Mouse (Mus musculus): ENCODE results near the gene Olfr1176. TPM values are rescaled to one million over a fixed set of nuclear protein-coding genes. Genes with fewer than 3 reads are reported as not detected.

Olfr1176 gene
- polyA plus RNA-seq (2014; fragmentation: Illumina TruSeq; extraction: RNeasy Lipid Tissue Mini Kit (QIAGEN cat#74804); ENCODE audit: low read depth, low replicate concordance), result not detected

DNA sequence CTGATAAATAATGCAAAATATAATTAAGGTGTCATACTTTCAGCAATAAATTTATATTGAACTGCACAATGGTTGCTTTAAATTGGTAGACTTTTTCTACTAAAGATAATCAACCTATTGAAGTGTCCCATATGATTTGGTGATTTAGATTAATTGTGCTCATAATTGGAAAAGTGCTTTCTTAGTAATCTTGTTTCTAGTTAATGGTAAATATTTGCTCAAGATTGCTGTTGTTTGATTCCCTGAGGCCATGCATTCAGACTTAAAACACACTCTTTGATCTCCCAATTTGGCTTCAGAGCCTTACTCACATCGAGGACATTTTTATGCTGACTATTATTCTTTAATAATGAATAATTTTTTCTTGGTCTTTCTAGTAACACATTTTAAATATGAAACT is at the start of gene Olfr1176:
TSS of gene Olfr1176 (plus strand) at position 301 of the 400 bp plus-strand sequence.

DNA sequence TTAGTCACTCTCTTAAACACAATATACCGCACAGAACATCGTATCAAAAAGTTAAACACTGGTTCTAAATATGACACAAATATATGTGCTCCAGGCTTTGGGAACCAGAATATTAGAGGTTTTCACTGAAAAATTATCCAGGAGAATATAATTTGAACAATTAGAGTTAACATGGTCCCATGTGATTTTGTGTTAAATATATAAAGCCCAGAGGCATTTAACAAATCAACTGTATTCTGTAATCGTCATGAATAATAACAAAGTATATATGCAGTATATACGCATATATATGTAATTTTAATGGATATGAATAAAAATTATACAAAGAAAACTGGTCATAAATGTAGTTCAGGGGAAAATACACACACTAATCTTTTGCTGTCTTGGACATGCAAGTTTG is 21.5 kb upstream of the Olfr1176 start, which contains the start of gene Olfr1174-ps:
TSS of gene Olfr1174-ps (minus strand) at position 101 of the 400 bp plus-strand sequence.

DNA sequence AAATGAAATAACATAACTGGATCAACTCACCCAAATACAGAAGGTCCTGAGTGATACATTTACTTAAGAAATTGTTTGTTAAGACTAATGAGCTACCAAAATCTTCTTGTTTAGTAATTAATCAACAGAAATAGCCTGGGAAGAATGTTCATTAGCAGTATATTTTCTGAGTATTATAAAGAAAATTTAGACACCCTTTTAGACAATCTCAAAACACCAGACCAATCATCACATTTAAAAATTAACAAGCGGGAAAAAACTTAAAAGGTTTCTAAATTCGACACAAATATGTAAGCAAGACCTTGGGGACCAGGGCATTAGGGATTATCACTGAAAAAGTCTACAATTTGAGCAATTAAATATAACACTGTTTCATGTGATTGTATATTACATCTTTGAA is 9.4 kb upstream of the Olfr1176 start, which contains the start of gene Olfr1175-ps:
TSS of gene Olfr1175-ps (minus strand) at position 101 of the 400 bp plus-strand sequence.

DNA sequence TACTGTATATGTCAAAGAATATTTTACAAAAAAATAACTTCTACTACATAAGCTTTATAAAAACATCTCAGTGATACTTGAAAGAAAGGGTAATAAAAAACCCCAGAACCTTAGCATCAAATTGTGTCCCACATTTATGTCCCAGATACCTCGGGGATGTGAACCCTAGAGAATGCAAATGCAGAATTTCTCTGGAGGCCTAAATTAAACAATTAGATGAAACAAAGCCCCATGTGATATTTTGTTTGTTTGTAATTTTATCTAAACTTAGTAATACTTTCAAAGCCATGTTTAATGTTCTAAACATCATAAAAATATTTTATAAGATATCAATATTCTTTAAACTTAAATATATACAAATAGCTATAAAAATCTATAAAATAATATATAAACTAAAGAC is 9.9 kb downstream of the Olfr1176 start, which contains the start of gene Olfr1177-ps:
TSS of gene Olfr1177-ps (minus strand) at position 101 of the 400 bp plus-strand sequence.

DNA sequence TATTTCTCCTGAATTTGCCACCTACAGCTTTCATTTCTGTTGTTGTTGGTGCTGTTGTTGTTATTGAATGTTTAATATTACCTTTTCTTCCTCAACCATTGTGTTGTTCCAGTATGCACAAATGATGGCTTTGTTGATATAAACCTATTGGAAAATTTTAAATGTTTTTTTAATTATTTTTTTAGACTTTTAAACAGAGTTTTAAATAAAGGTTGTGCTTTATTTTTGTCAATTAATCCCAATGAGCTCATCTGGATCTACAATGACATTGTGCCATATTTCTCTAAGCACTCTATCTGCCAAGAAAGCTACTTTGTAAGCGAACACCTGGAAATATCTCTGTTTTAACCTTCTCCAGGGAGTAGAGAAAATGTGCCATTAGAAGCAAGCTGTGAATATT is 50.2 kb downstream of the Olfr1176 start, which contains the start of gene Olfr1178:
TSS of gene Olfr1178 (plus strand) at position 301 of the 400 bp plus-strand sequence.

Other genes with a start within 250 kb of the Olfr1176 start
- not detected for gene Olfr1164, start 242.8 kb upstream of the Olfr1176 start, polyA plus RNA-seq (2014; fragmentation: Illumina TruSeq; extraction: RNeasy Lipid Tissue Mini Kit (QIAGEN cat#74804); ENCODE audit: low read depth, low replicate concordance)
- gene Olfr1166, start 208.4 kb upstream of the Olfr1176 start, polyA plus RNA-seq (2014; fragmentation: Illumina TruSeq; extraction: RNeasy Lipid Tissue Mini Kit (QIAGEN cat#74804); ENCODE audit: low read depth, low replicate concordance), result not detected
- gene Olfr1167, start 181.5 kb upstream of the Olfr1176 start, polyA plus RNA-seq (2014; fragmentation: Illumina TruSeq; extraction: RNeasy Lipid Tissue Mini Kit (QIAGEN cat#74804); ENCODE audit: low read depth, low replicate concordance), result not detected
- not detected for gene Olfr1168, start 154.8 kb upstream of the Olfr1176 start, polyA plus RNA-seq (2014; fragmentation: Illumina TruSeq; extraction: RNeasy Lipid Tissue Mini Kit (QIAGEN cat#74804); ENCODE audit: low read depth, low replicate concordance)
- not detected for gene Olfr1170, start 108.4 kb upstream of the Olfr1176 start, polyA plus RNA-seq (2014; fragmentation: Illumina TruSeq; extraction: RNeasy Lipid Tissue Mini Kit (QIAGEN cat#74804); ENCODE audit: low read depth, low replicate concordance)
- not detected for gene Olfr1173, start 56.8 kb upstream of the Olfr1176 start, polyA plus RNA-seq (2014; fragmentation: Illumina TruSeq; extraction: RNeasy Lipid Tissue Mini Kit (QIAGEN cat#74804); ENCODE audit: low read depth, low replicate concordance)
- gene Olfr1174-ps, start 21.6 kb upstream of the Olfr1176 start, polyA plus RNA-seq (2014; fragmentation: Illumina TruSeq; extraction: RNeasy Lipid Tissue Mini Kit (QIAGEN cat#74804); ENCODE audit: low read depth, low replicate concordance), result not detected
- gene Olfr1175-ps, start 9.5 kb upstream of the Olfr1176 start, polyA plus RNA-seq (2014; fragmentation: Illumina TruSeq; extraction: RNeasy Lipid Tissue Mini Kit (QIAGEN cat#74804); ENCODE audit: low read depth, low replicate concordance), result not detected
- not detected for gene Olfr1177-ps, start 9.8 kb downstream of the Olfr1176 start, polyA plus RNA-seq (2014; fragmentation: Illumina TruSeq; extraction: RNeasy Lipid Tissue Mini Kit (QIAGEN cat#74804); ENCODE audit: low read depth, low replicate concordance)
- not detected for gene Olfr1178, start 50.3 kb downstream of the Olfr1176 start, polyA plus RNA-seq (2014; fragmentation: Illumina TruSeq; extraction: RNeasy Lipid Tissue Mini Kit (QIAGEN cat#74804); ENCODE audit: low read depth, low replicate concordance)
- gene Olfr1179, start 69.7 kb downstream of the Olfr1176 start, polyA plus RNA-seq (2014; fragmentation: Illumina TruSeq; extraction: RNeasy Lipid Tissue Mini Kit (QIAGEN cat#74804); ENCODE audit: low read depth, low replicate concordance), result not detected
- gene Olfr1180, start 82.4 kb downstream of the Olfr1176 start, polyA plus RNA-seq (2014; fragmentation: Illumina TruSeq; extraction: RNeasy Lipid Tissue Mini Kit (QIAGEN cat#74804); ENCODE audit: low read depth, low replicate concordance), result not detected
- not detected for gene Olfr1181, start 89.5 kb downstream of the Olfr1176 start, polyA plus RNA-seq (2014; fragmentation: Illumina TruSeq; extraction: RNeasy Lipid Tissue Mini Kit (QIAGEN cat#74804); ENCODE audit: low read depth, low replicate concordance)
- not detected for gene Gm13757, start 112.4 kb downstream of the Olfr1176 start, polyA plus RNA-seq (2014; fragmentation: Illumina TruSeq; extraction: RNeasy Lipid Tissue Mini Kit (QIAGEN cat#74804); ENCODE audit: low read depth, low replicate concordance)
- not detected for gene Olfr1183, start 118.1 kb downstream of the Olfr1176 start, polyA plus RNA-seq (2014; fragmentation: Illumina TruSeq; extraction: RNeasy Lipid Tissue Mini Kit (QIAGEN cat#74804); ENCODE audit: low read depth, low replicate concordance)
- not detected for gene Olfr1184, start 146.9 kb downstream of the Olfr1176 start, polyA plus RNA-seq (2014; fragmentation: Illumina TruSeq; extraction: RNeasy Lipid Tissue Mini Kit (QIAGEN cat#74804); ENCODE audit: low read depth, low replicate concordance)
- gene Olfr1185-ps1, start 156.6 kb downstream of the Olfr1176 start, polyA plus RNA-seq (2014; fragmentation: Illumina TruSeq; extraction: RNeasy Lipid Tissue Mini Kit (QIAGEN cat#74804); ENCODE audit: low read depth, low replicate concordance), result not detected
- gene Olfr1186, start 181.8 kb downstream of the Olfr1176 start, polyA plus RNA-seq (2014; fragmentation: Illumina TruSeq; extraction: RNeasy Lipid Tissue Mini Kit (QIAGEN cat#74804); ENCODE audit: low read depth, low replicate concordance), result not detected
- gene Olfr1188, start 220.2 kb downstream of the Olfr1176 start, polyA plus RNA-seq (2014; fragmentation: Illumina TruSeq; extraction: RNeasy Lipid Tissue Mini Kit (QIAGEN cat#74804); ENCODE audit: low read depth, low replicate concordance), result not detected
- not detected for gene Olfr1189, start 249.7 kb downstream of the Olfr1176 start, polyA plus RNA-seq (2014; fragmentation: Illumina TruSeq; extraction: RNeasy Lipid Tissue Mini Kit (QIAGEN cat#74804); ENCODE audit: low read depth, low replicate concordance)